Mouse (Mus musculus) frontal cortex, postnatal 10 days (tissue): ENCODE measurements at regions not wholly inside any gene's neighbourhood (a gene's known extent, or its start where the extent isn't known, plus 50 kb on each side); places are given as distances from the start of the nearest gene placed in this dataset.

Experiments
- DNase-seq, 2 experiments: peaks; one replicate each; pipeline ENCODE4 v3.0.0; 2022; ENCODE audit warnings: low spot score in 2 of 2, mixed read lengths in 1 of 2

DNA sequence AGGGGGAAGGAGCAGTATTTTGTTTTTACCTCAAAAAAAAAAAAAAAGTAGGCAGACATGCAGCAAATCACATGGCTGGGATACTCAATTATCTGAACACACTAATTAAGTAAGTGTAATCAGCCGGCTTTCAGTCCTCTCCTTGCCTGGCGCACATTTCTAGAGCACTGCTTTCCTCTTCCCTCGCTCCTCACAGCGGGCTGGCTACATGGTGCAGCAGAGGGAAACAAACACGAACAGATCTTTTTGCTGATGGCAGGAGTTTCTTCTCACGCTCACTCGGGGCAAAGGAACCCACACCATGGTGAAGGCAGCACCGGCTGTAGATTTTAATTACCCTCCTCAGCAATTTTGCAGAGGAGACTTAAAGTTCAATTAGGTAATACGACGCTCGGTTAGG, 169.7 kb upstream of the Azi2 start:
- DNase-seq = peak in 1 of 2 experiments; percentile 7

DNA sequence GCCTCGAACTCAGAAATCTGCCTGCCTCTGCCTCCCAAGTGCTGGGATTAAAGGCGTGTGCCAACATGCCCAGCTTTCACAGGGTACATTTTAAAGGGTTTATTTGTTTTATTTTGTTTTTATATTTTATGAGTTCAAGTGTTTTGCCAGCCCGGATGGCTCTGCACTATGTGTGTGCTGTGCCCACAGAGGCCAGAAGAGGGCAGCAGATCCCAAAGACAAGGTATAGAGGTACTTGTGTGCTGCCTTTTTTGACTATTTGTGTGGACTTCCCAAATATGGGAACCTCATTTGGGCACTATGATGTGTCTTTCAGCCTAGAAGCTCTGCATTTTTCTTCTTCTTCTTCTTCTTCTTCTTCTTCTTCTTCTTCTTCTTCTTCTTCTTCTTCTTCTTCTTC, 176.4 kb upstream of the Azi2 start:
- DNase-seq = no peak

DNA sequence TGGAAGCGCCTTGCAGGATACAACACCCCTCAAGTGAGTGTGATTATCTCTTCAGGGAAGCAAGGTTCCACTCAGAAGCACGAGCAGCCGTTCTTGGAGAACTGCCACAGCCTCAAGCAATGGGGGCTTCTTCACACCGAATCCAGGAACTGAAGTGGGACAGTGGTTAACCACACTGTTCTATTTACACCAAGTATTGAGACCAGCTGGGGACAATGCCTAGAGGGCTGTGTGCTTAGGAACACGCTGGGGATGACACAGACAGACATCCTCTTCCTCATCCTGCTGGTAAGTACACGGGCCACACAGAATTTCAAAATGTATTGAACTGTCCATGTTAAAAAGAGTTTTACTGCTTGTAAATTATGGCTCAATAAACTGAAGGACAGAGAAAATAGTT, 177.0 kb upstream of the Azi2 start:
- DNase-seq = no peak

DNA sequence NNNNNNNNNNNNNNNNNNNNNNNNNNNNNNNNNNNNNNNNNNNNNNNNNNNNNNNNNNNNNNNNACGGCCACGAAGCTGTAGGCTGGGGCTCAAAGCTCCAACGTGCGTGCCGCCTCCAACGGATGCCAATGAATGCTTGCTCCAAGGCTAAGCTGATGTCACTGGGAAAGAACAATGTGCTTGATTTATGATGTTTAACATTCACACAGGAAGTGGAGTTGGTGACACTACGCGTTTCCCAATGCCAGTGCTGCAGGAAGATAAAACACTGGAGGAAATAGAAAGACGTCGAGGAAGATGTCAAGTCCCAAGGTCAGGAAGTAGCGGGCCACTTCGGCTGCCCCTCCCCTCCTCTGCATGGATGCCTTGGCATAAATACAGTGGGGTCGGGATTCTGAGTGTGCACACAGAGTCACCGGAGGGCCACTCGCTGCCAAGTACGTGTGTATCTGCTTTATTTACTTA, 180.7 kb upstream of the Azi2 start:
- DNase-seq = no peak

DNA sequence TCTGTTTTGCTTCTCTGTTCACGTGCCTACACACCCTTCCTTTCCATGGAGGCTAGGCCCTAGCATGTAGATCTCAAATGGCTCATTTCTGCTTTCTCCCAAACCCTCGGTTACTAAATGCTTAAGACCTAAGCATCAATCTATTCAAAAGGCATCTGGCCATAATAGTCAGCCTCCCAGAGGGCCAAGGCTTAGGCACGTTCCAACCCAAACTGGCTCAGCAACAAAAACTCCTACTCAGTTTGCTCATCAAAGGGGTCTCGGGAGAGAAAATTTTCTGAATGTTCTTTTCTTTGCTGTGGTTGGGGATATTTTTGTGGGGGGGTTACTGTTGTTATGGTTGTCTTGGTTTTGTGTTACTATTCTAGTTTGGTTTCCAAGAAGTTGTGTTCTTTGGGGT, 196.8 kb upstream of the Azi2 start:
- no peak for DNase-seq

DNA sequence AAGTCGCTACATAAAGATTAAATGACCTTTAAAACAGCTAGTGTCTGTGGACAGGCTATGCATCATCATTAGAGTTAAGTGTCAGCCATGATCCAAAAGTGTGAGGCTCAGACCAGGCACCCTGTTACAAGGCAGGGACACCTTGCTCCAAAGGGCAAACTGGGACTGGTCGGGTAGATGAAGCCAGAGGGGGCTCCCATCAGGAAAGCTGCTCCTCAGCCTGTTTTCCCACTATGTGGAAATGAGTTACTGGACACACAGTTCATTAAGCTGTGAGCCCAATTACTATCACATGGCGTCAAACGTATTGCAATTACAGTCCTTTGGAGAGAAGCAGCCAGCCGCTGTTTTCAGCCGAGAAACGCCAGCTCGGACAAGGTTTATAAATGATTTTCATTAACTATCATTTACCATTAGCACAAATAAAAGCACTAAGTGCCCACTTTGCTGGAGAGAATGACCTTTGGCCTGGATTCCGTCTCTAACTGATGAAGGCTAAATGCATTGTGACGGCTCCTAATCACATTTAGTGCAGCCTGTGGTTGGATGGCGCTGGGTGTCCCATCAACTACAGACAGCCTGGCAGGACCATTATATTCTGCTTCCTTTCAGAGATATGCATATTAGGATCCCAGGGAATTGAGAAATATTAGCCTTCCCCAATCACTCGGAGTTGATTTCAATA, 203.5 kb upstream of the Azi2 start:
- DNase-seq = no peak

DNA sequence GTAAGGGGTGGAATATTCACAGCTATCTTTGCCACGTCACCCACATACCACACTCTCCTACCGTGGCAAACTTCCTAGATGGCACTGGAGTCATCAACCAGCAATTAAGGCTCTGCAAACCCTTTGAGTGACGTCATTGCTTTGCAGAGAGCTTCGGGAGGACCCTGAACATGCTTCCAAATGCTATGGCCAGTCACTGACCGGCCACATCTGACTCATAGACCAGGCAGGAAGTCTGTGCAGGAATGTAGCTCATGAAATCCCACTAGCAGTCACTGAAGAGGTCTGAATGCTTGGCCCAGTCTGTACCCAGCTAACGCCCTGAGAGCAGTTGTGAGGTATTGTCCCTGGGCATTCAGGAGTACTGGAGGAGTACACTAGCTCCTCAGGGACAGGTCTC, 203.9 kb upstream of the Rbms3 start:
- no peak for DNase-seq

DNA sequence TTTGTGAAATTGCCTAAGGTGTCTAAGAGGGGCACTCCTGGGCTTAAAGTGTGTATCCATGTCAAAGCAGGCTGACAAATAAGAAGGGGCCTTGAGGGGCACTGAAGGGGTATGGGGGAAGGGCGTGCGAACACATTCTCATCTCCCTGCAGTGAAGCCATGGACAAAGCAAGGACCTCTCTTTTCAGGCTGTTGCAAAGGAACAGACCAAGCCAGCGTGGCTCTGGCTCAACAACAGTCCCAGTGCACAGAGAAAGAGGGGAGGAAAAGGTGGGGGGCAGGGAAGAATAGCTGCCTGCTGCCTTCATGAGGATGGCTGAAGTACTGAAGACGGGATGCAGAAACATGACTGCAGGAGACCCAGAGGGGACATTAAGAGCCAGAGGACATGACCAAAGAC, 184.9 kb upstream of the Rbms3 start:
- no peak for DNase-seq

DNA sequence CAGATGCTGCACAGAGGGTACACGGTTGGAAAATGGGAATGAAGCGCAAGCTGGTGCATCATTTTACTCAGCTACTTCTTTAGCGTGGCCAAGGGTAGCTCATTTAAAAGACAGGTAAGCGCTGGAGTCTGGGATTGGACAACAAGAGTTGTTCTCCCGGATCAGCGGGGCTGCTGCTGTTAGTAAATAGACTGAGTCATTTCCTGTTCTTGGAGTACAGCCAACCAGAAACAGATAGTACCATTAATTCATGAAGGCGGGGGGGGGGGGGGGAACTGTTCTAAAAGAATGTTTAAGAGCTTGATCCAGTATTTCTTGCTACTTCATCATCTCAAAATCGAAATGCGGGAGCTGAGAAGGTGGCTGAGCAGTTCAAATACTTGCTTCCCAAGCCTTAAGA, 183.5 kb upstream of the Rbms3 start:
- DNase-seq = no peak

DNA sequence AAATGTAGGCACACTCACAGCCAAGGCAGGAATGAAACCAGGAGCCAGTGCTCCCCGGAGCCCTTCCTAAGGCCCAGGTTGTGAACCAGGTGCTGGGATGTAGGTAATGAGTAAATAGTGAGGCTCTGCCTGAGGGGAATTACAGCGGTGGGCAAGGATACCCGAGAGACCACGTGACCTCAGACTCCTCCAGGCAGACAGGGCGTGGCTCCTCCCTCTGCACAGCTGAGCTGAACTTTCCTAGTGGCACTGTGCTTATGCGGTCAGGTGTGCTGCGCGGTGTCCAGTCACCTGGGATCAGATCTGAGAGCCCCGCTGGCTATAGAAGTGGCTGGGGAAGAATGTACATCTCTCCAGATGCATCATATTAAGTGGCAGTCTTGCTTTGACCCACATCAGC, 176.1 kb upstream of the Rbms3 start:
- no peak for DNase-seq

DNA sequence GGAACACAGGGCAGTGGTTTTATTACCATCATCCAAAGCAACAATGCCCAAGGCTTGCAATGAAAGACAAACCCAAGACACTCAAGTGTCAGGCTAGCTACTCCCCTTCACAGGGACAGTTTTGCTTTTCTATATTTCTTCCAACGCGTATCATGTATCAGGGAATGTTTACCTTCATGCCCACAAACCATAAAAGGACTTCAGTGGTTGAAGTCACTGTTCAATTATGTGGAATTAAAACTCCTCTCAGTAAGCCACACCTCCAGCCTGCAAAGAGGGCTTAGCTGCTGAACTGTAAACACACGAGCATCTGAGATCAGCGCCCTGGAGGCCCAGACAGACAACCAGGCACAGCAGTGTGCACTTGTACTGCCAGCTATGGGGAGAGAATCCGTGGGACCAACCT, 154.5 kb upstream of the Rbms3 start:
- DNase-seq = no peak

DNA sequence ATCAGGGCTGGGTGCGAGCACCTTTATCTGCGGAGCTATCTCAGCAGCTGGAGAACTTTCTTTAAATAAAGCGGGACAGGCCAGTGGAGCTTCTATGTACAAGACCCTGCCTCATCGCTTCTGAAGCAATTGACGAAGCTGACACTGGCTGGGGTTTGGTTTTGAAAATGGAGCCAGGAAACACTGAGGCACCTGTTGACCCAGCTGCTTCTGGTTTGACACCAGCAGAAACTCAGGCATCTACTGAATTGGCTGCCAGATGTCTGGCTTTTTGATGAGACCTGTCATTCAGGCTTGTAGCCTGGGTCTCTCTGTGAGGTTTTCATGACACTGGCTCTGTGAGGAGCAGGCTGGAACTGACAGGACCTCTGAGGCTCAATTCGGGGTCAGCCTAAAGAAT, 124.9 kb upstream of the Rbms3 start:
- DNase-seq = no peak

DNA sequence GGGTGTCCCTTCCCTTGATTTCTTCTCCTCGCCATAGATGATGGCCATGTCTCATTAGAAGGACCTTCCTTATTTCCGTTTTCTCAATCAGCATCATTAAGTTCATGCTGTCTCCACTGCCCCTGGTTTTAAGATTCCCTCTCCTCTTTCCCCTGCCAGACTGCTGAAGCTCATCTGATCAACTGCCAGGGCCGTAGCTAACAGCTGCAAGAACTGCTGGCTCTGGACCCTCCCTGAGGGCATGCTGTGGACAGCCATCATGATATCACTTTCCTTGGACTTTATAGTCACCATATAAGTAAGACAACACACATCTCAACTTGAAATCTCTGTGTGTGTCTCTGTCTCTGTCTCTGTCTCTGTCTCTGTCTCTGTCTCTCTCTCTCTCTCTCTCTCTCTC, 123.8 kb upstream of the Rbms3 start:
- no peak for DNase-seq

DNA sequence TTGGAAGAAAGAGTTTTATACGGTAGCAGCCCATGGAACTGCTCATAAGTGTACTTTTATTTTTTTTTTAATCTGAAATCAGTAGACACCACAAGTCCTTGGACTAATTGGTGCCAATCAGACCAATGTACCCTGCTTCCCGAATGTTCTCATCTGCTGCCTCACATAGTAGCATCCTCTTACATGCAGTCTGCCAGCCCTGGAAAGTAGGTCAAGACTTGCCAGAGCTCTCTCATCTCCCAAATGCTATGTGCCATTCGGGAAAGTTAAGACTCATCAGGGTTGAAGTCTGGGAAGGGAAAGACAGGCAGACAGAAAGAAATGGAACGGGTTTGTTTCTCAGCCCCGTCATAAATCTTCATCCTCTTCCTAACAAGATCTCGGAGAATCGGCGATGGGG, 115.2 kb upstream of the Rbms3 start:
- no peak for DNase-seq

DNA sequence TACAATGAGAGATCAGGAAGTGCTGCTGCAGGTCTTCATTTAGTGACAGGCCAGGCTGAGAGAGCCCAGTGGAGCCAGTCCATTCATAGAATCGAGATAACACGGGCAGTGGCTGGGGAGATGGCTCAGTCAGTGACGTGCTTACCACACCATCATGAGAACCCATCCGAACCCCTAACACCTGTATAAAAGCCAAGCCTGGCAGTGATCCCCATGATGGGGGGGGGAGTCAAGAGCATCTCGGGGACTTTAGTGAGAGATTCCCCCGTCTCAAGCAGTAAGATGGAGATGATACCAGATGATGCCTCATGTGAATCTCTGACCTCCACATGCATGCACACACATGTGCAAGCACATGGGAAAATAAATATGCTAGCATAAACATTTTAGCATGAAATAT, 99.7 kb upstream of the Rbms3 start:
- no peak for DNase-seq

DNA sequence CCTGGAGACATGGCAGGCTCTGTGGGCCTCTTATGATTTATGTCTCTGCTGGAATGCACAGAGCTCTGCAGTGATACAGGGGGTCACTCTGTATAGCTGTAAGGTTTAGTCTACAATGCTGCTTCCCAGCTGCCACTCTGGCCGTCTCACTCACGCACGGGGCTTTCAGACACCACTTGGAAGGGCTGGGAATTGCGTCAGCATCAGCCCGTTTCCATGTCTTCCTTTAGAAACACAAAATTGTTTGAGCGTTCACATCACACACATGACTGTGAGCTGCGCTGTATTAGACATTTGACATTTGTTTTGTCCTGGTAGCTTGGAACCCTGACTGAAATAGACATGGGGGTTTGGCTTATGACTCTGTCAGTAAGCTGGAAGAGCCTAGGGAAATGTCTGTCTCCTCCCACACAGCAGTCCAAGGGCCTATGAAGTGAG, 90.5 kb upstream of the Rbms3 start:
- no peak for DNase-seq

DNA sequence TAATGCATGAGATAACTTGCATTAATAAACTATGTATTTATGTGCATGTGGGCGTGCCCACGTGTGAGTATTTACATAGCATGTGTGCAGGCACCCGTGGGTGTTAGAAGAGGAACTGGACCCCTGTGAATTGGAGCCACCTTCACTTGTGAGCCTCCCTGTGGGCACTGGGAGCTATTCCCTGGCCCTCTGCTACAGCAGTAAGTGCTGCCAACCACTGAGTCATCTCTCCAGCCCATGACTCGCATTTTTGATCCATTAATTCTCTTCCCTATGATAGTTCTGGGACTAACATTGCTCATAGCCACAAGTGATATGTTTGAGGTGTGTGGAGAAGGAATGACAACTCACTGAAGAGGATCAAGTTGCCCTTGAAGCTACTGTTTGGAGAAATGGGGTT, 87.6 kb upstream of the Rbms3 start:
- DNase-seq = no peak

DNA sequence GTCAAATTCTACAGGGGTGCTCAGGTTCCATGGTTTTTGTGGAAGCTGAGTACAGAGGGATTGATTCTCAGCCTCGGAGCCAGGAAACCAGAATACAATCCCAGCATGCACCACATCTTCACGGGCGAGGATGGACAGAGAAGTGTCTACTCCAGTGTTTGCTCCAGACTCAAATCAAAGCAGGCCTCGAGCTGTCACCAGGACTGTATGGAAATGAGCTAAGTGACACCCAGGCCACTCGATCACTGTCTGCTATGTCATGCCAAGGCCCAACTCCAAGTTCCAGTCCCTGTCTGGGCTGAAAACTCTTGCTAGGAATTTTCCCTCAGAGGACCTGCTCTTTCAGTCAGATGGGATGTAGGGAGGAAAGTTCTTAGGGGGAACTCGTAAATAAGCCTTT, 86.8 kb upstream of the Rbms3 start:
- no peak for DNase-seq

DNA sequence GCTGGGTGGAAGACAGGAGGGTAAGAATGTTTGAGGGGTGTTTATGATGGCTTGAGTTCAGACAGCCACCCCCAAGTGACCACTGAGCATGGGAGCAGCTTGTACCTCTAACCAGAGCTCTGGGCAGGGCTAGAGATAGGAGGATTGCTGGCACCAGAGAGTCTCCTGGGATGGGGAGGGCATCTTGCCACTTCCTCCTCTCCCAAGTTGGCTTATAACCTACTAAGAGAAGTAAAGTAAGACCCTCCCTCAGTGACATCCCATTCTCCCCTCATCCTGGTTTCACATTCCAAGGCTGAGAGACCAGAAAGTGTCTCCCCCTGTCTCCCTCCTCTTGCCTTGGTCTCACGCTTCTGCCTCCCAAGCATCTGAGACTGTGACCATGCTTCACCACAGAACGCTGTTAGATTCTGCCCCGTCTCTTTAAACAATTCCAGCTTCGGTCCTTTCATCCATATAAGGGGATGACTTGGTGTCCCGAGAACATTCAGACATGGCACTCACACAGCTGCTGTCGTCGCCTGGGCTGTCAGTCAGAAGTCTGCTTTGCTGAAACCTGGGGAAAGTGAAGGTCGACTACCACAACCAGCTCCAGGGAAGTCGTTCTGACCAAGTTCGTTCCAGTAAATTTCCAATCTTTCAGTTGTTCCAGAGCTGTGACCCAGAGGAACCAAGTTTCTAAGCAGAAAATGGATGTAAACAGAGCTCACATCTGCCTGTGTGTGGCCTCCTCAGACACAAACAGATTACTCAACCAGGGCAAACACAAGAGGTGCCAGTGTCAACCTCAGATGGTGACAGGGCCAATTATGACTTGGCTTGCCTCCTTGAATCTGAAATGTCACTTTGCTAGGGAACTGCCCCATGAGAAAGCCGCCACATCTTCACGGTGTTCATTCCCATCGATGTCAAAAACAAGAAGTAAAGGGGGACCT, 85.3 kb upstream of the Rbms3 start:
- no peak for DNase-seq

DNA sequence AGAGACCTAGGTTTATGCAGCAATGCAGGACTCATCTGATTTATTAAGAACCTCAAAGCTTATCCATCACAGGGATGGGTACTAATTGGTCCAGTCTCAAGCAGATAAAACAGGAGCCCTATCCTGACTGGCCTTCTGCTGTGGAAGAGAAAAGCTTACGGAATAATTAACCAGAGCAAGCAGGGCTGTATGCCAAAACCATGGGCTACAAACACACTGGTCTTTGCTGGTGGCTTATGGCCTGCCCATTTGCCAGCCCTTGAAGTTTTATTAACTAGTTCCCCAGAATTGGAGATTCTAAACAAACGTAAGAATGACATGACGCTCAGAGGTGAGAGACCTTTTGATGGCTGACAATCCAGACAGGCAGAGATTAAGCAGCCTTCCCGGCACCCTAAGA, 83.4 kb upstream of the Rbms3 start:
- no peak for DNase-seq

DNA sequence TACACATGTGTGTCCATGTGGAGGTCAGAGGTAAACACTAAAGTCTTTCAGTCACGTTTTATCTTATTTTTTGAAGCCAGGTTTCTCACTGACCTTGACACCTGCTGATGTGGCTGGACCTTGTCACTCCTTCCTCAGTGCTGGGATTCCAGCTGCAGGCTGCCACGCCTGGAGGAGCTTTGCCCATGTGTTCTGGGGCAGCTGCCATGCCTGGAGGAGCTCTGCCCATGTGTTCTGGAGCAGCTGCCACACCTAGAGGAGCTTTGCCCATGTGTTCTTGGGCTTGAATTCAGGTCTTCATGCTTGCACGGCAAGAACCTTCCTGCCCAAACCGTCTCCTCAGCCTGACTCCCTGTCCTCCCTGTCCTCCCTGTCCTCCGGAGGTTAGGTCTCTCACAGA, 82.1 kb upstream of the Rbms3 start:
- DNase-seq = no peak

DNA sequence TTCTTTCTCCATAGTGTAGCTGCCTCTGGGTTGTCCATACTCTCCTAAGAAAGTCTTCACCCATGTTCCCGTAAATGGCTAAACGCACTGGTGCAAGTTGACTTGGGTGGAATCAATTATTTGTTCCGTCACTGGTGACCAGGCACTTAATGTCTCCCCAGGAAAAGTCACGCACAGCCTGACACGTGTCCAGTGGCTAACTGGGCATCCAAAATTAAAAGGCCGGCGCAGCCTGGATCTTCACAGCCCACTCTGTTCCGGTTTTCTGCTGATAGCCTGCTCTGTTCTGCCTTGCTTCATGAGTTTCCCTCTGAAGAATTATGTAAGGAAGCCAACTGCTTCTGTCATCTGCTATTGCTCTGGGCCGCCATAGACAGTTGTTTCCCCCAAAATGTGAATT, 81.3 kb upstream of the Rbms3 start:
- DNase-seq = no peak

DNA sequence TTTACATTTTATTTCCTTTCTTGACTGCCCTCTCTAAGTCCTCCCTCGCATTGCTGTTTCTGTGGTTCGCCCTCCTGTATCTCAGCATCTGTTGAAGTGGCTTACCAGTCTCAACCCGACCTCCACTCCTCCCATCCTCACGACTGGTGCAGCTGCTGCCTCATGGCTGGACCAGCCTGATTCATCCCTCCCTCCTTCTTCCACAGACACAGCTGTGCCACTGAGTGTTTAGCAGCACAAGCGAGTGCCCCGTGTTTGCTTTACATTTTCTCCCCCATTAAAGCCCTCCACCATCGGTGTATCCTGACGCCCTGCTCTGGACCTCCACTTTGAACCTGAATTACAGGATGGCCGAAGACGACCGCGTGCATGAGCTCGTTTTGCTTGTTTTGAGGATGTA, 80.0 kb upstream of the Rbms3 start:
- DNase-seq = no peak
